Mouse (Mus musculus) brain, adult 2 months (tissue): ENCODE measurements around the gene Camk2d.

Experiments used
- DNase-seq: peaks from one replicate; pipeline ENCODE4 v3.0.0; 2011; ENCODE audit warnings: low read depth, low spot score

Gene Camk2d

GRCm38 (mm10) chr3:126746148-126746803 is 150.2 kb downstream of the Camk2d start:
- peak; percentile 53 for DNase-seq

- DNase-seq: no peak
Observed at GRCm38 (mm10) chr3:126747628-126748027, 151.5 kb downstream of the Camk2d start.

GRCm38 (mm10) chr3:126751377-126752098 is 155.4 kb downstream of the Camk2d start:
- DNase-seq: no peak

GRCm38 (mm10) chr3:126752978-126753377 is 156.9 kb downstream of the Camk2d start:
- no peak for DNase-seq

- no peak for DNase-seq
Observed at GRCm38 (mm10) chr3:126758398-126758797, 162.3 kb downstream of the Camk2d start.

- no peak for DNase-seq
Observed at GRCm38 (mm10) chr3:126760608-126761007, 164.5 kb downstream of the Camk2d start.

- DNase-seq: peak; percentile 39
Observed at GRCm38 (mm10) chr3:126764745-126765144, 168.6 kb downstream of the Camk2d start.

GRCm38 (mm10) chr3:126770056-126770455 is 174.0 kb downstream of the Camk2d start:
- no peak for DNase-seq

- DNase-seq: no peak
Observed at GRCm38 (mm10) chr3:126771032-126771431, 174.9 kb downstream of the Camk2d start.

GRCm38 (mm10) chr3:126771541-126771940 is 175.4 kb downstream of the Camk2d start:
- DNase-seq: peak; percentile 93

GRCm38 (mm10) chr3:126776001-126776400 is 179.9 kb downstream of the Camk2d start:
- no peak for DNase-seq

- no peak for DNase-seq
Observed at GRCm38 (mm10) chr3:126777101-126777500, 181.0 kb downstream of the Camk2d start.

GRCm38 (mm10) chr3:126777879-126778278 is 181.8 kb downstream of the Camk2d start:
- no peak for DNase-seq

- peak; percentile 22 for DNase-seq
Observed at GRCm38 (mm10) chr3:126780014-126780615, 184.0 kb downstream of the Camk2d start.

- DNase-seq: no peak
Observed at GRCm38 (mm10) chr3:126793035-126793964, 197.2 kb downstream of the Camk2d start.

- no peak for DNase-seq
Observed at GRCm38 (mm10) chr3:126795904-126796303, 199.8 kb downstream of the Camk2d start.

GRCm38 (mm10) chr3:126797025-126797424 is 200.9 kb downstream of the Camk2d start:
- no peak for DNase-seq

- no peak for DNase-seq
Observed at GRCm38 (mm10) chr3:126797810-126798209, 201.7 kb downstream of the Camk2d start.

GRCm38 (mm10) chr3:126802988-126803387 is 206.9 kb downstream of the Camk2d start:
- no peak for DNase-seq

- no peak for DNase-seq
Observed at GRCm38 (mm10) chr3:126804968-126805367, 208.9 kb downstream of the Camk2d start.

- DNase-seq: no peak
Observed at GRCm38 (mm10) chr3:126806145-126806544, 210.0 kb downstream of the Camk2d start.

- DNase-seq: no peak
Observed at GRCm38 (mm10) chr3:126809915-126810314, 213.8 kb downstream of the Camk2d start.
